Mouse (Mus musculus): ENCODE measurements at regions not wholly inside any gene's neighbourhood (a gene's known extent, or its start where the extent isn't known, plus 50 kb on each side); places are given as distances from the start of the nearest gene placed in this dataset.

GRCm38 (mm10) chr14:12938638-12939293, 115.9 kb upstream of the Cadps start:
- no peaks in the 10 kb centered on the region for H3K27me3 ChIP-seq
- no peak overlapping the region for H3K4me2 ChIP-seq
- H3K4me3 ChIP-seq: no peak overlapping the region
- H3K4me1 ChIP-seq (replicated peaks): no peaks in the 10 kb centered on the region
- ATAC-seq (ENCODE audit: low FRiP score, low read depth): no peak
- WGBS: 82% methylated on average over 4 of the region's 4 CpGs
- H3K36me3 ChIP-seq: no peaks in the 10 kb centered on the region
- H3K9me3 ChIP-seq: no peaks in the 10 kb centered on the region
- no peak overlapping the region for H3K9ac ChIP-seq
- no peak overlapping the region for H3K27ac ChIP-seq (replicated peaks)

- H3K27me3 ChIP-seq: no peaks in the 10 kb centered on the region
- H3K4me2 ChIP-seq: no peak overlapping the region
- H3K27ac ChIP-seq (replicated peaks): no peak overlapping the region
- no peak for ATAC-seq (ENCODE audit: low FRiP score, low read depth)
- H3K4me3 ChIP-seq: no peak overlapping the region
- no peak overlapping the region for H3K9ac ChIP-seq
- H3K4me1 ChIP-seq (replicated peaks): 0 out of 2 replicates have a peak, but pooled peaks cover 2% of the 10 kb centered on the region
- no peaks in the 10 kb centered on the region for H3K36me3 ChIP-seq
- 96% methylated on average over 2 of the region's 2 CpGs for WGBS
- H3K9me3 ChIP-seq: no peaks in the 10 kb centered on the region
Observed at GRCm38 (mm10) chr14:12936343-12936742, 113.5 kb upstream of the Cadps start.

- peak; percentile 30; the same call in 1 of the 2 replicates for ATAC-seq (ENCODE audit: low FRiP score, low read depth)
- no peaks in the 10 kb centered on the region for H3K36me3 ChIP-seq
Observed at GRCm38 (mm10) chr14:12931668-12932384, 108.9 kb upstream of the Cadps start.

GRCm38 (mm10) chr14:12923617-12924016, 100.7 kb upstream of the Cadps start:
- ATAC-seq (ENCODE audit: low FRiP score, low read depth): no peak
- H3K9ac ChIP-seq: no peak overlapping the region
- no peaks in the 10 kb centered on the region for H3K4me1 ChIP-seq (replicated peaks)
- H3K27ac ChIP-seq (replicated peaks): no peak overlapping the region
- no peak overlapping the region for H3K4me2 ChIP-seq
- no peaks in the 10 kb centered on the region for H3K9me3 ChIP-seq
- H3K27me3 ChIP-seq: no peaks in the 10 kb centered on the region
- no peaks in the 10 kb centered on the region for H3K36me3 ChIP-seq
- H3K4me3 ChIP-seq: no peak overlapping the region

More at GRCm38 (mm10) chr14:12931668-12932384, 108.9 kb upstream of the Cadps start:
- Histone ChIP-seq H3K27me3 (no peaks in the 10 kb centered on the region), H3K27ac (replicated peaks) (no peak overlapping the region), H3K9ac (no peak overlapping the region), H3K4me1 (replicated peaks) (0 out of 2 replicates have a peak, but pooled peaks cover 2% of the 10 kb centered on the region), H3K4me2 (no peak overlapping the region), H3K4me3 (no peak overlapping the region), H3K9me3 (no peaks in the 10 kb centered on the region)
- 53% methylated on average over 5 of the region's 5 CpGs for WGBS

- Histone ChIP-seq H3K36me3 (no peaks in the 10 kb centered on the region), H3K9me3 (no peaks in the 10 kb centered on the region), H3K9ac (no peak overlapping the region), H3K27me3 (no peaks in the 10 kb centered on the region), H3K4me1 (replicated peaks) (no peaks in the 10 kb centered on the region), H3K4me3 (no peak overlapping the region), H3K27ac (replicated peaks) (no peak overlapping the region), H3K4me2 (no peak overlapping the region)
- ATAC-seq (ENCODE audit: low FRiP score, low read depth): no peak
- 82% methylated on average over 2 of the region's 2 CpGs for WGBS
Observed at GRCm38 (mm10) chr14:12915431-12915830, 92.6 kb upstream of the Cadps start.

GRCm38 (mm10) chr14:12913956-12914355, 91.1 kb upstream of the Cadps start:
- 76% methylated on average over 2 of the region's 2 CpGs for WGBS
- Histone ChIP-seq H3K27ac (replicated peaks) (no peak overlapping the region), H3K4me3 (no peak overlapping the region), H3K27me3 (no peaks in the 10 kb centered on the region), H3K9me3 (no peaks in the 10 kb centered on the region), H3K36me3 (no peaks in the 10 kb centered on the region), H3K4me1 (replicated peaks) (no peaks in the 10 kb centered on the region), H3K4me2 (no peak overlapping the region), H3K9ac (no peak overlapping the region)
- ATAC-seq (ENCODE audit: low FRiP score, low read depth): no peak

GRCm38 (mm10) chr14:12913421-12913820, 90.5 kb upstream of the Cadps start:
- no peak for ATAC-seq (ENCODE audit: low FRiP score, low read depth)
- Histone ChIP-seq H3K4me1 (replicated peaks) (no peaks in the 10 kb centered on the region), H3K4me2 (no peak overlapping the region), H3K4me3 (no peak overlapping the region), H3K27me3 (no peaks in the 10 kb centered on the region), H3K9ac (no peak overlapping the region), H3K27ac (replicated peaks) (no peak overlapping the region), H3K36me3 (no peaks in the 10 kb centered on the region), H3K9me3 (no peaks in the 10 kb centered on the region)
- WGBS: 80% methylated on average over 3 of the region's 3 CpGs

- Histone ChIP-seq H3K4me2 (peak overlapping the region; percentile 37; the same call in 1 of the 2 replicates), H3K9ac (no peak overlapping the region), H3K36me3 (no peaks in the 10 kb centered on the region), H3K27me3 (no peaks in the 10 kb centered on the region), H3K4me1 (replicated peaks) (peaks cover 6% of the 10 kb centered on the region; the same call in 1 of the 2 replicates), H3K4me3 (no peak overlapping the region), H3K9me3 (no peaks in the 10 kb centered on the region), H3K27ac (replicated peaks) (peak overlapping the region; percentile 83)
- peak; percentile 4; the same call in 1 of the 2 replicates for ATAC-seq (ENCODE audit: low FRiP score, low read depth)
Observed at GRCm38 (mm10) chr14:12877337-12877662, 54.4 kb upstream of the Cadps start.

GRCm38 (mm10) chr14:12876417-12877336, 53.8 kb upstream of the Cadps start:
- Histone ChIP-seq H3K27ac (replicated peaks) (peak overlapping the region; percentile 83), H3K4me3 (no peak overlapping the region), H3K4me1 (replicated peaks) (peaks cover 6% of the 10 kb centered on the region; the same call in 1 of the 2 replicates), H3K4me2 (peak overlapping the region; percentile 37), H3K27me3 (no peaks in the 10 kb centered on the region), H3K9ac (no peak overlapping the region), H3K9me3 (no peaks in the 10 kb centered on the region), H3K36me3 (no peaks in the 10 kb centered on the region)
- peak; percentile 95 for ATAC-seq (ENCODE audit: low FRiP score, low read depth)
- WGBS: 43% methylated on average over 10 of the region's 10 CpGs

All from hindbrain, embryonic 15.5 days (tissue).